Mouse (Mus musculus) heart, adult 2 months (tissue): Measurements from ENCODE around the gene B4galt5. TPM values are rescaled to one million over a fixed set of nuclear protein-coding genes. Genes with fewer than 3 reads are reported as not detected.

ENCODE experiments used
- DNase-seq, 2 experiments: peaks; one replicate each; pipeline ENCODE4 v3.0.0; 2021
- H3K27ac ChIP-seq: fragments of 200-600 bp; 2 replicates; pipeline ENCODE4 v1.8.1; 2022
- H3K27me3 ChIP-seq: fragments of 200-500 bp; 2 replicates; pipeline ENCODE4 v1.6.1; 2012; ENCODE audit warnings: mild to moderate bottlenecking, low read length, inconsistent platforms, mixed read lengths; ENCODE audit not compliant: control insufficient read depth, insufficient read depth
- H3K36me3 ChIP-seq: fragments of 200-500 bp; 2 replicates; pipeline ENCODE4 v1.6.1; 2012; ENCODE audit warnings: low read length, inconsistent platforms; ENCODE audit not compliant: control insufficient read depth, insufficient read depth
- H3K4me1 ChIP-seq: fragments of 200-500 bp; 2 replicates; pipeline ENCODE4 v1.6.1; 2011; ENCODE audit warnings: low read length; ENCODE audit not compliant: control insufficient read depth, insufficient read depth
- H3K4me3 ChIP-seq: fragments of 200-600 bp; 2 replicates; pipeline ENCODE4 v1.8.1; 2022
- H3K79me2 ChIP-seq: fragments of 200-500 bp; replicated peaks from 2 replicates; pipeline ENCODE4 v1.6.1; 2012; ENCODE audit warnings: mild to moderate bottlenecking, inconsistent platforms, low read length, moderate library complexity, mixed read lengths; ENCODE audit not compliant: control insufficient read depth, insufficient read depth
- H3K9ac ChIP-seq: fragments of 200-500 bp; 2 replicates; pipeline ENCODE4 v1.6.1; 2012; ENCODE audit warnings: low read depth, mild to moderate bottlenecking, control low read depth, inconsistent platforms, low read length, mixed read lengths
- CTCF ChIP-seq: fragments of 200-600 bp; IDR thresholded peaks from 2 replicates; pipeline ENCODE4 v1.8.1; 2022; ENCODE audit warnings: antibody characterized with exemption, mild to moderate bottlenecking, moderate library complexity
- EP300 ChIP-seq: fragments of 200-500 bp; IDR thresholded peaks from 2 replicates; pipeline ENCODE4 v1.6.1; 2011; ENCODE audit warnings: low read depth, low read length, control low read depth; ENCODE audit not compliant: insufficient read depth
- POLR2A ChIP-seq: fragments of 200-500 bp; IDR thresholded peaks from 2 replicates; pipeline ENCODE4 v1.6.1; 2011; ENCODE audit warnings: mild to moderate bottlenecking, low read depth, low read length, control low read depth; ENCODE audit not compliant: insufficient read depth
- WGBS: fragments of 180-500 bp; shearing (Covaris S2); methylation state at CpG from one replicate; pipeline ENCODE4 v1.1.7; 2018; 5-methylcytosine and 5-hydroxymethylcytosine counted together
- intact Hi-C: fragments of 180-260 bp; cut with DNase I; formaldehyde crosslinking; loops from one replicate; pipeline ENCODE4 v1.15.1; 2025
- polyA plus RNA-seq: library from polyadenylated mRNA; depleted of rRNA; stranded (reverse); fragments of >200 nt; gene quantifications from 2 replicates; pipeline ENCODE4 v1.2.3, GENCODE M21; 2012
- total RNA-seq, 2 experiments: library from RNA; stranded (reverse); gene quantifications; 2 replicates each; pipeline ENCODE4 v1.2.3; 2021

The B4galt5 gene
- total and polyA plus RNA-seq, 3 experiments: 9.4 to 17.0 (median 14.1) TPM

- Histone ChIP-seq H3K27ac (no peak overlapping the region), H3K4me1 (no peaks in the 10 kb centered on the region; the same call in 1 of the 2 replicates), H3K79me2 (no peaks in the 10 kb centered on the region), H3K9ac (no peak overlapping the region), H3K36me3 (no peaks in the 10 kb centered on the region), H3K4me3 (no peak overlapping the region), H3K27me3 (no peaks in the 10 kb centered on the region)
- TF ChIP-seq POLR2A (no peak), EP300 (no peak), CTCF (no peak)
- peak in 1 of 2 experiments; percentile 27 for DNase-seq
- intact Hi-C loops: no loop called here
- WGBS: 59% methylated on average over 13 of the region's 13 CpGs
Measured at GRCm38 (mm10) chr2:167273206-167273740, 75.7 kb downstream of the B4galt5 start.

- TF ChIP-seq POLR2A: no peak
- no peak for TF ChIP-seq EP300
- no peak for TF ChIP-seq CTCF
- Histone ChIP-seq H3K36me3 (no peaks in the 10 kb centered on the region), H3K79me2 (no peaks in the 10 kb centered on the region), H3K9ac (no peak overlapping the region), H3K27me3 (no peaks in the 10 kb centered on the region), H3K4me1 (no peaks in the 10 kb centered on the region; the same call in 1 of the 2 replicates), H3K27ac (no peak overlapping the region), H3K4me3 (no peak overlapping the region)
- intact Hi-C loops: no loop called here
- peak; percentile 2 to 10 for DNase-seq
- 90% methylated on average over 3 of the region's 3 CpGs for WGBS
Measured at GRCm38 (mm10) chr2:167272706-167273105, 76.3 kb downstream of the B4galt5 start.

- intact Hi-C loops: no loop called here
- Histone ChIP-seq H3K4me3 (no peak overlapping the region), H3K27me3 (no peaks in the 10 kb centered on the region), H3K27ac (no peak overlapping the region), H3K9ac (no peak overlapping the region), H3K79me2 (no peaks in the 10 kb centered on the region), H3K36me3 (no peaks in the 10 kb centered on the region), H3K4me1 (peaks cover 3% of the 10 kb centered on the region)
- TF ChIP-seq EP300 (no peak), CTCF (no peak)
- peak; percentile 55 to 69 for DNase-seq
- WGBS: 49% methylated on average over 9 of the region's 9 CpGs
Measured at GRCm38 (mm10) chr2:167271121-167271521, 77.9 kb downstream of the B4galt5 start.

- 93% methylated on average over 3 of the region's 3 CpGs for WGBS
- Histone ChIP-seq H3K27ac (no peak overlapping the region), H3K79me2 (no peaks in the 10 kb centered on the region), H3K4me3 (no peak overlapping the region), H3K36me3 (no peaks in the 10 kb centered on the region), H3K9ac (no peak overlapping the region), H3K4me1 (peaks cover 3% of the 10 kb centered on the region), H3K27me3 (no peaks in the 10 kb centered on the region)
- intact Hi-C loops: no loop called here
- TF ChIP-seq POLR2A: no peak
- TF ChIP-seq EP300: no peak
- TF ChIP-seq CTCF: no peak
- DNase-seq: peak; percentile 2 to 14
Measured at GRCm38 (mm10) chr2:167270496-167270895, 78.5 kb downstream of the B4galt5 start.

- DNase-seq: no peak
- no peak overlapping the region; the same call in 1 of the 2 replicates for H3K27ac ChIP-seq
- H3K36me3 ChIP-seq: no peaks in the 10 kb centered on the region
- no peak for TF ChIP-seq POLR2A
- no peak for TF ChIP-seq CTCF
- TF ChIP-seq EP300: no peak
- H3K4me1 ChIP-seq: peaks cover 4% of the 10 kb centered on the region
- no peaks in the 10 kb centered on the region for H3K27me3 ChIP-seq
- WGBS: 93% methylated on average over 1 of the region's 1 CpGs
- H3K4me3 ChIP-seq: no peak overlapping the region
- H3K9ac ChIP-seq: no peak overlapping the region
- no peaks in the 10 kb centered on the region for H3K79me2 ChIP-seq
- intact Hi-C loops: no loop called here
Measured at GRCm38 (mm10) chr2:167268721-167269120, 80.3 kb downstream of the B4galt5 start.

GRCm38 (mm10) chr2:167268411-167268690 lies 80.6 kb downstream of the B4galt5 start:
- TF ChIP-seq POLR2A (no peak), CTCF (no peak), EP300 (no peak)
- peak in 1 of 2 experiments; percentile 2 for DNase-seq
- H3K79me2 ChIP-seq: no peaks in the 10 kb centered on the region
- intact Hi-C loops: no loop called here
- no peaks in the 10 kb centered on the region for H3K27me3 ChIP-seq
- no peak overlapping the region for H3K9ac ChIP-seq
- 87% methylated on average over 8 of the region's 8 CpGs for WGBS
- peaks cover 5% of the 10 kb centered on the region for H3K4me1 ChIP-seq
- no peaks in the 10 kb centered on the region for H3K36me3 ChIP-seq
- H3K4me3 ChIP-seq: no peak overlapping the region
- H3K27ac ChIP-seq: no peak overlapping the region; the same call in 1 of the 2 replicates
